Mouse (Mus musculus) stomach, embryonic 14.5 days (tissue): Measurements from ENCODE around the gene Spp2. TPM values are rescaled to one million over a fixed set of nuclear protein-coding genes. Genes with fewer than 3 reads are reported as not detected.

Experiments
- ATAC-seq: fragments of 200-750 bp; cut with Nextera tagmentation; 2 replicates; pipeline ENCODE4 v1.8.0; 2017; ENCODE audit warnings: low read depth, moderate TSS enrichment; ENCODE audit not compliant: insufficient number of reproducible peaks, insufficient read depth, low FRiP score
- H3K27ac ChIP-seq: fragments of 300-500 bp; sonication (generic); 2 replicates; pipeline ENCODE4 v1.5.1; 2014; ENCODE audit warnings: mild to moderate bottlenecking, low read length, moderate library complexity, mixed read lengths
- H3K27me3 ChIP-seq: fragments of 300-500 bp; sonication (generic); 2 replicates; pipeline ENCODE4 v1.6.1; 2014; ENCODE audit warnings: low read length, control low read depth, mixed read lengths; ENCODE audit not compliant: control insufficient read depth, insufficient read depth
- H3K36me3 ChIP-seq: fragments of 300-500 bp; sonication (generic); 2 replicates; pipeline ENCODE4 v1.6.1; 2014; ENCODE audit warnings: mild to moderate bottlenecking, control low read depth, low read length, moderate library complexity, mixed read lengths; ENCODE audit not compliant: control insufficient read depth, insufficient read depth
- H3K4me1 ChIP-seq: fragments of 300-500 bp; sonication (generic); 2 replicates; pipeline ENCODE4 v1.6.1; 2014; ENCODE audit warnings: low read length, control low read depth, mixed read lengths; ENCODE audit not compliant: control insufficient read depth, insufficient read depth
- H3K4me2 ChIP-seq: fragments of 300-500 bp; sonication (generic); replicated peaks from 2 replicates; pipeline ENCODE4 v1.6.1; 2014; ENCODE audit warnings: low read depth, low read length, control low read depth
- H3K4me3 ChIP-seq: fragments of 300-500 bp; sonication (generic); 2 replicates; pipeline ENCODE4 v1.5.1; 2014; ENCODE audit warnings: low read depth, low read length, control low read depth
- H3K9ac ChIP-seq: fragments of 300-500 bp; sonication (generic); replicated peaks from 2 replicates; pipeline ENCODE4 v1.6.1; 2014; ENCODE audit warnings: low read depth, mild to moderate bottlenecking, control low read depth, low read length, moderate library complexity, mixed read lengths
- H3K9me3 ChIP-seq: fragments of 300-500 bp; sonication (generic); 2 replicates; pipeline ENCODE4 v1.6.1; 2016; ENCODE audit warnings: low read depth, low read length, control low read depth; ENCODE audit not compliant: control insufficient read depth
- WGBS: fragments of 180-500 bp; shearing (Covaris S2); extraction: QIAGEN DNeasy Blood & Tissue Kit; methylation state at CpG from one replicate; pipeline ENCODE4 v1.1.7; 2014; 5-methylcytosine and 5-hydroxymethylcytosine counted together
- polyA plus RNA-seq: library from polyadenylated mRNA; unstranded; fragments of >200 nt; fragmentation: Nextera tagmentation; extraction: Ambion mirVana; gene quantifications from 2 replicates; pipeline ENCODE4 v1.2.1, GENCODE M21; 2014

The Spp2 gene
- 0.38 TPM in 1 of 2 replicates, not detected in the other for polyA plus RNA-seq

DNA sequence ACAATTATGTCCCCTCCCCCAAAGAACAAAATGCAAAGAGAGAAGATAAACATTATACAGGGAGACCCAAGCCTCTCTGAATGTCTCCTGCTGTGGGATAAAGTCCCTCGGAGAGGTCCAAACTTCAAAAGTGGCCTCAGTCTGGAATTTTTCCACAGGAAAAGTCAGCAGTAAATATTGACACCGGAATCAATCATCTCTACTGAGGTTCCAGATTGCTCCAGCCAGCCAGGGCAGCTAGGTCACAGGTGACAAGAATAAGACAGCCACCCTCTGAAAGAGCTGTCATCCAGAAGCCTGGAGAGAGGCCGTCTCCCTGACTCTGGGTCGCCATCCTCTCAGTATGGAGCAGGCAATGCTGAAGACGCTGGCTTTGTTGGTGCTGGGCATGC, at the start of gene Spp2:
TSS of gene Spp2 (plus strand) at position 155 of the 392 bp plus-strand sequence.
- Histone ChIP-seq H3K9ac (no peak within 1 kb of the TSS), H3K4me3 (no peak within 1 kb of the TSS), H3K36me3 (no peaks in the 10 kb centered on the region), H3K4me2 (no peak within 1 kb of the TSS), H3K4me1 (no peaks in the 10 kb centered on the region), H3K9me3 (no peaks in the 10 kb centered on the region), H3K27ac (no peak within 1 kb of the TSS; the same call in 1 of the 2 replicates), H3K27me3 (no peaks in the 10 kb centered on the region)
- WGBS, result 51% methylated on average over 5 of the region's 5 CpGs
- no peak for ATAC-seq

DNA sequence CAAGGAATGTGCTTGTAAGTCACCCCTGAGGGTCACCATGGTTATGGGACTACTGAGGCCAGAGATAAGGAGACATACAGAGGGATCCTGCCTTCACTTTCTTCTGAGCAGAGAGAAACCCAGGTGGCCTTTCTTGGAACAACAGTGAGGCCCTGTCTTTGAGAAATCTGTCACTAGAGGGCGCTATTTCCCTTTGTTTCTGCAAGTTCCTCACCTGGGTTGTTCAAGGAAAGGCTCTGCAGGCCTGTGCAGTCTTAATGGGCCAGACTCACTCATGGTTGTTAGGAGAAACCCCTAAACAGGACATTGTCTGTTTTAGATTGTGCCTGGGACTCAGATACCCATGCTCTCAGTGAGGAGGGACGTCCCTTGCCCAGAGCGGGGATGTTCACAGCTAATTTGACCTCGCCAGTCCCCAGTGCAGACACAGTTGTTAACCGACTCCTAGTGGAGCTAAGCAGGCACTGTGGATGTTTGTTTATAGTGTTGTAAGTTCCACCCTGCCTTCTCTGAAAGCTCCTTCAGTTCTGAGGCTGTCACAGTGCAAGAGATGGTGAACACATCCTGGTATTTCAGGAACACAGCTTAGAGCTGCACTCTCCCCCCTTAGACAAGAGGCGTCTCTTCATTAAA, 49.2 kb upstream of the Spp2 start:
- Histone ChIP-seq H3K9ac (no peak overlapping the region), H3K4me3 (no peak overlapping the region), H3K4me2 (no peak overlapping the region), H3K4me1 (no peaks in the 10 kb centered on the region), H3K9me3 (no peaks in the 10 kb centered on the region), H3K36me3 (no peaks in the 10 kb centered on the region), H3K27ac (no peak overlapping the region), H3K27me3 (no peaks in the 10 kb centered on the region)
- 48% methylated on average over 6 of the region's 6 CpGs for WGBS
- ATAC-seq, result peak; percentile 79

DNA sequence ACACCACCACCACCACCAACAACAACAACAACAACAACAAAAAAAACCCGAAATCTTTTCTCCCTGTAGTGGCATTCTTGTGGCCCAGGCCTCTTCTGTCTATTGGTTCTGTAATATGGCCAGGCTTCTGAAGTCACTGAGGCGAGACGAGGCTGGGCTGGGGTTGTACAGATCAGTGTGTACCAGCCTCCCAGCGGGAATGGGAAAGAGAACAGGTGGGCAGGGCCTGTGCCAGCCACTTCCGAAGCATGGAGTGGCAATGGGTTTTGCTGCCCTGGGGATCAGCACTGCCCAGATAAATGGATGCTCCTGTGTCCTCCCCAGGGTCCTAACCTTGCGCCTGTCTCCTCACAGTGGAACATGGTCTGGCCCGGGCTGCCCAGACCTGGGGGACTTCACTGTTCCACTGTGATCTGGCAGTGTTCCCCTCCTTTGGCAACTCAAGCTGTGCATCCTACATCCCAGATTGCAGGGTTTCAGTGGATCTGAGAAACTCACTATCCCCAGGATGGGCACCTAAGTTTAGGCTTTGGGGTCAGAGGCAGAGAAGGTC, 48.6 kb upstream of the Spp2 start:
- Histone ChIP-seq H3K27ac (no peak overlapping the region), H3K4me1 (no peaks in the 10 kb centered on the region), H3K4me3 (no peak overlapping the region), H3K9ac (no peak overlapping the region), H3K27me3 (no peaks in the 10 kb centered on the region), H3K4me2 (no peak overlapping the region), H3K9me3 (no peaks in the 10 kb centered on the region), H3K36me3 (no peaks in the 10 kb centered on the region)
- WGBS, result 76% methylated on average over 7 of the region's 7 CpGs
- ATAC-seq, result no peak

DNA sequence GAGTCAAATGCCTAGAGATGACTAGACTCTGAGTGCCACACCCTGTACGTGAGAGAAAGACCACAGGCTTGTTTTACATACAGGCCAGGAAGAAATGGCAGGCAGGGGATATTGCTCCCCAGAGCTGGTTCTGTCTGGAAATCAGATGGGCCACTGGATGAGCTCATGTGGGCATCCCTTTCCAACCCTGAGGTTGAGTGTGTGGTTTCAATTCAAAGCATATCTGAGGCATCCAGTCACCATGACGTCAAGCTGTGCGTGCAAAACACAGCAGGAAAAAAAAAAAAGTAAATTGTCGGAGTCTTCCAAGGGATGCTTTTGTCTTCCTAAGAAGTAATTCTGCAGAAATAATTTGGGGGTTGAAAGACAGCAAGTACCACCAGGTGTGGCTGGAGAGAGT, 45.7 kb upstream of the Spp2 start:
- ATAC-seq, result no peak
- Histone ChIP-seq H3K9me3 (no peaks in the 10 kb centered on the region), H3K27me3 (no peaks in the 10 kb centered on the region), H3K4me1 (no peaks in the 10 kb centered on the region), H3K4me3 (no peak overlapping the region), H3K36me3 (no peaks in the 10 kb centered on the region), H3K27ac (no peak overlapping the region), H3K4me2 (no peak overlapping the region), H3K9ac (no peak overlapping the region)
- WGBS, result 81% methylated on average over 4 of the region's 4 CpGs

DNA sequence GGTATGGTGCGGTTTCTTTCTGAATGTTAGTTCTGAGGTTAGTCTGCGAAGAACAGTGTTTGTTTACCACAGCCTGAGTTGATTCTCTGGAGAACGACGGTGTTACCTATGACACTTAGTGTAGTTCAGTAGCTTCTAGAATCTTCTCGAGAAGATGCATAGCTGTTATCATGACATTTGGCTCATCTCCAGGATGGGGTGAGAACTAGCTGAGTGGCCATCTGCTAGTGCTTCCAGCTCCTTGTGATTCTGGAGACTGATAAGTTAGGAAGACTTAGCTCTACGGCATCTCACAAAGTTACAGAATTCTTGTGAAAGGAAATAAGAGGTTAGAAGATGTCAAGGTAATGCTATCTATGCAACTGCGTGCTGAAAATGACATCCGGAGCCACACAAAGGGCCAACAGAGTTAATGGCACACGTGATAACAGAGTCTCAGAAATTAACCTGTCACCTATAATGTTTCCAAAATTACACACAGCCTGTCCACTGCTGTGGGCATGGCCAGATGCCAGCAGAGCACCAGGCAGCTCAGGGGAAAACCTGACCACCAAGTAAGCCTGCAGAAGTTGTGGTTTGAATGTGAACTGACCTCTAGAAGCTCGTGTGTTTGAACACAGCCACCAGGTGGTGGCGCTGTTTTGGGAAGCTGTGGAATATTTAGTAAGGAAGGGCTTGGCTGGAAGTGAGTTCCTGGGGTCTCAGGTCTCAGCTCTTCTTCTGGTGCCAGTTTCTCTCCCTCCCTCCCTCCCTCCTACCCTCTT, 39.7 kb upstream of the Spp2 start:
- 72% methylated on average over 11 of the region's 11 CpGs for WGBS
- Histone ChIP-seq H3K27ac (no peak overlapping the region), H3K36me3 (no peaks in the 10 kb centered on the region), H3K4me1 (no peaks in the 10 kb centered on the region), H3K9me3 (no peaks in the 10 kb centered on the region), H3K4me2 (no peak overlapping the region), H3K27me3 (no peaks in the 10 kb centered on the region), H3K9ac (no peak overlapping the region), H3K4me3 (no peak overlapping the region)
- no peak for ATAC-seq

DNA sequence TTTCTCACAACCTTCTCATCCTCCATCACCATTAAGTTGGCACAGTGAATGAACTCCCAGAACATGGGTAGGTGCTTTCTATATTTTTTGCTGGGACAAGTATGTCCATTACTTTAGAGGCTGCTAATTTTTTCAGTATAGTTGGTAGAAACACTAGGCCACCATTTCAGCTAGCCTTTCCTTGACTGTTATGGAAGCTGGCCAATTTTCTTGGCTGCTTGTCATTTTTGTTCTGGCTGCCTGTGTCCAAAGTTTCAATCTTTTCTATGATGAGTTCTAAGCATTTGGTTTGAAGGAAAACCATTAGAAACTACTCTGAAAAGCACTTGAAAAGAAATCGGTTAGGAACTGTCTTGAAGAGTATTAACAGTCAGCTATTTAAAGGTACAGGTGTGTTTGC, 28.3 kb upstream of the Spp2 start:
- WGBS, result 90% methylated on average over 1 of the region's 1 CpGs
- no peaks in the 10 kb centered on the region for H3K9me3 ChIP-seq
- no peak overlapping the region for H3K27ac ChIP-seq
- H3K27me3 ChIP-seq, result no peaks in the 10 kb centered on the region
- no peaks in the 10 kb centered on the region for H3K36me3 ChIP-seq
- H3K4me1 ChIP-seq, result no peaks in the 10 kb centered on the region
- H3K4me2 ChIP-seq, result no peak overlapping the region
- H3K4me3 ChIP-seq, result no peak overlapping the region
- ATAC-seq, result no peak
- no peak overlapping the region for H3K9ac ChIP-seq

DNA sequence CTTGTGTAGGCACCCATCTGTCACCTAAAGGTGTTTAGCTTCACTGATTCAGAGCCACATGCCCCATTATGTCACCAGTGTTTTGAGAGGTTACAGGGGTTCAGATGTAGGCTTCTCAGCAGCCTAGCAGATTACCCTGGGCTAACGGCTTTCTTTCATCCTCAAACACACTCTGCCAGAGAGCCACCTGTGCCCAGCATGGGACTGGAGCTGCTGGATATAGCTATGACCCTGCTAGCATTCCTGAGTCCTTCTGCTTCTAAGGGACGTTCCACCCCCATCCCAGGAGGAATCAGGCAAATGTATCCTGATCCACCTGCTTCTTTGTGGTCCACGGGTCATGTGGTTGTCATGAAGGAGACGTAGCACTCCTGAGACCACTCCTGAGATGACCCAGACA, 15.1 kb upstream of the Spp2 start:
- no peak overlapping the region for H3K4me2 ChIP-seq
- no peaks in the 10 kb centered on the region for H3K36me3 ChIP-seq
- H3K9ac ChIP-seq, result no peak overlapping the region
- WGBS, result 63% methylated on average over 4 of the region's 4 CpGs
- no peak overlapping the region for H3K27ac ChIP-seq
- H3K4me3 ChIP-seq, result no peak overlapping the region
- no peak for ATAC-seq
- H3K27me3 ChIP-seq, result no peaks in the 10 kb centered on the region
- no peaks in the 10 kb centered on the region for H3K4me1 ChIP-seq
- H3K9me3 ChIP-seq, result no peaks in the 10 kb centered on the region

DNA sequence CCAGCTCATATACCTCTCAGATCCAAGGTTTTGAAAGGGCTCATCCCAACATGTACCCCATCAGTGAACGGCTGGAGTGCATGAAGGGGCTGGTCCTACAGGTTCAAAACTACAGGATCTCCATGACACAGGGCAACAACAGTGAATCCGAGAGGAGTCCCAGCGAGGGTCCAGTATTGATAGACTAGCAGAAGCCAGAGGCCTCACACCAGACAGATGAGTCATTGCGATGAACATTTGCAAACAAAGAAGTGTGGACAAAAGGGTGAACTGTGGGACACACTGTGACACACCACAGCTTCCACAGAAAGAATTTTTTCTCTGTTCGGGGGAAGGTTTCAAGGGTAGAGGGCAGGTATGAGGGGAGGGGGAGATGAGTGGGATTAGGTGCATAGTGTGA, 13.4 kb upstream of the Spp2 start:
- Histone ChIP-seq H3K36me3 (no peaks in the 10 kb centered on the region), H3K27me3 (no peaks in the 10 kb centered on the region), H3K9ac (no peak overlapping the region), H3K9me3 (no peaks in the 10 kb centered on the region), H3K4me1 (no peaks in the 10 kb centered on the region), H3K27ac (no peak overlapping the region), H3K4me3 (no peak overlapping the region), H3K4me2 (no peak overlapping the region)
- ATAC-seq, result no peak
- WGBS, result 81% methylated on average over 5 of the region's 5 CpGs
